Mouse (Mus musculus) spleen, postnatal 36 days (tissue): ENCODE data around the gene Prrg2.

Experiments
- DNase-seq, 2 experiments: peaks; one replicate each; pipeline ENCODE4 v3.0.0; 2022; ENCODE audit warnings: low spot score in 2 of 2, mixed read lengths in 1 of 2

Prrg2 gene

DNA sequence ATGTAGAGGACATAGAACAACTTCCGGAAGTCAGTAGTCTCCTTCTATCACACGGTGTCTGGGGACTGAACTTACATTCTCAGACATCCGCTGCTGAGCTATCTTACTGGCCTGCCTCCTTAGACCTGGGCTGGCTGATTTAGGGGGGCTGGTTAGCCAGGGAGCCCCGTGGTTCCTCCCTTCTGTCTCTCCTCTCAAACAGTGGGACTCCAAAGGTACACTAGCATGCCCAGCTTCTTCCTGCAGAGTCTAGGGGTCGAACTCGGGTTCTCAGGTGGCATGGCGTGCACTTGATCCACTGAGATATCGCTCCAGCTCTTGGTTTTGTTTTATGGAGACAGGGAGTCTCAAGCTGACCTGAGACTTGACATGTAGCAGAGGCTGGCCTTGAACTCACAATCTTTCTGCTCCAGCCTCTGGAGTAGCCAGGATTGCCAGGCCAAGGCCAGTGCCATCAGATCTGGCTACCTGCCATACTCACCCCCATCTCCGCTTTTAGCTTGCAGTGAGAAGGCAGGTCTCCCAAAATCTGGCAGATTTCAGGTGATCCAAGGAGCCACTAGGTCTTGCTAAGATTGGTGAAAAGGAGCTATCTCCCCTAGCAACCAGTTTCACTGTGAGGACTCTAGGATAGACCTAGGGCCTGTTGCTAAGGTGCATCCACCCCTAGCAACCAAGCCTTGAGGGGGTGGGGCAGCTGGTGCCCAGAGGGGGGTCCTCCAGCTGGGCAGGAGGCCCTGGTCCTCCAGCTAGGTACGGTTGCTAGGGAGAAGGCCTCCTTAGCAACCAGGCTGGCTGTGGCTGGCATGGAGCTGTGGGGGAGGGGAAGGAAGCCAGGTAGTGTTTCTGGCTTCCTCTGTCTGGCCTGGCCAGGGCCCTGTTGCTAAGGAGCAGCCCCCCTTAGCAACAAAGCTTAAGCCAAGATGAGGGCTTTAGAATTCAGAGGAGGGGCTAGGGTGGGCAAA is 3.6 kb downstream of the Prrg2 start:
- DNase-seq, result no peak

GRCm38 (mm10) chr7:45056972-45057348 is 5.5 kb downstream of the Prrg2 start:
- no peak for DNase-seq

GRCm38 (mm10) chr7:45056329-45056971 is 6.0 kb downstream of the Prrg2 start:
- DNase-seq, result no peak

- peak; percentile 98 for DNase-seq
Measured at GRCm38 (mm10) chr7:45053931-45054510, 8.5 kb downstream of the Prrg2 start.

- DNase-seq, result peak; percentile 83 to 86
Measured at GRCm38 (mm10) chr7:45053117-45053930, 9.2 kb downstream of the Prrg2 start.

DNA sequence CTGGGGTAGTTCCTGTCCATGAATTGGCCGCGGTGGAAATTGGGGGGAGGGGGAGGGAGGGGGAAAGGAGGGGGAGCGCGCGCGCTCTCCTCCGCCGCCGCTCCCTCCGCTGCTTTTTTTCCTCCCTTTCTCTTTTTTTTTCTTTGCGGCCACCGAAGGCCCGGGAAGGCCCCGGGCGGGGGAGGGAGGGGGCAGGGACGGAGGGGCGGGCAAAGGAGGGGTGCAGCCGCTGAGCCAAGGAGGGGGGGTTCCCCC is 9.7 kb downstream of the Prrg2 start, which contains the start of gene Prr12:
Gene Prr12 (minus strand): TSS at position 20 of the 255 bp plus-strand sequence.
- DNase-seq, result no peak

GRCm38 (mm10) chr7:45052181-45052861 is 10.2 kb downstream of the Prrg2 start:
- DNase-seq, result peak; percentile 37 to 46

- no peak for DNase-seq
Measured at GRCm38 (mm10) chr7:45051601-45051974, 10.9 kb downstream of the Prrg2 start.

DNA sequence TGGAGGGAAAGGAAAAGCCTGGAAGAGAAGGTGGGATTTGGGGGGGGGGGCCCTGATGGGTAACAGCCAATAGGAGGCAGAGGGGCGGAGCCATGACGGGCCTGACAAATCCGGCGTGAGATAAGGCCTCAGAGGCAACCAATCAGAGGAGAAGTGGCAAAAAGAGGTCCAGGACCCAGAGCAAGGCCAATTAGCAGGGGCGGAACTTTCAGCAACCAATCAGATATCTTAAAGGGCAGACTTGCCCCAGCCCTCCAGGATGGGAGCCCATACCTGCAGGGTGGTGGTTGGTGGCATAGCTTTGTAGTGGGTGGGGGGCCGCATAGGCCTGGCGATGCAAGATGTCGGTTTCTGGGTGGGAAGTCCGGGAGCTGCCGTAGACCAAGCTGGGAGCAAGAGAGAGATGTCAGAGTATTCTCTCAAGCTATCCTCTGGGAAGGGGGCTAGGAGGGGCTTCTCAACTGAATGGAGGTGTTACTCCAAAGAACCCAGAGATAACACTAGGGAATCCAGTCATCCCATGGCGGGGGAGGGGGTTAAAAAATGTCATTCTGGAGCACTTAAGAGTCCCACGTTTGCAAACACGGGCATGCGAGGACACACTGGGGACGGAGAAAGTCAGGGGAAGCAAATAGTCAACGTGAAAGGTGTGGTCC is 11.4 kb downstream of the Prrg2 start:
- peak; percentile 34 to 57 for DNase-seq

GRCm38 (mm10) chr7:45048923-45049657 is 13.4 kb downstream of the Prrg2 start:
- DNase-seq, result no peak

DNA sequence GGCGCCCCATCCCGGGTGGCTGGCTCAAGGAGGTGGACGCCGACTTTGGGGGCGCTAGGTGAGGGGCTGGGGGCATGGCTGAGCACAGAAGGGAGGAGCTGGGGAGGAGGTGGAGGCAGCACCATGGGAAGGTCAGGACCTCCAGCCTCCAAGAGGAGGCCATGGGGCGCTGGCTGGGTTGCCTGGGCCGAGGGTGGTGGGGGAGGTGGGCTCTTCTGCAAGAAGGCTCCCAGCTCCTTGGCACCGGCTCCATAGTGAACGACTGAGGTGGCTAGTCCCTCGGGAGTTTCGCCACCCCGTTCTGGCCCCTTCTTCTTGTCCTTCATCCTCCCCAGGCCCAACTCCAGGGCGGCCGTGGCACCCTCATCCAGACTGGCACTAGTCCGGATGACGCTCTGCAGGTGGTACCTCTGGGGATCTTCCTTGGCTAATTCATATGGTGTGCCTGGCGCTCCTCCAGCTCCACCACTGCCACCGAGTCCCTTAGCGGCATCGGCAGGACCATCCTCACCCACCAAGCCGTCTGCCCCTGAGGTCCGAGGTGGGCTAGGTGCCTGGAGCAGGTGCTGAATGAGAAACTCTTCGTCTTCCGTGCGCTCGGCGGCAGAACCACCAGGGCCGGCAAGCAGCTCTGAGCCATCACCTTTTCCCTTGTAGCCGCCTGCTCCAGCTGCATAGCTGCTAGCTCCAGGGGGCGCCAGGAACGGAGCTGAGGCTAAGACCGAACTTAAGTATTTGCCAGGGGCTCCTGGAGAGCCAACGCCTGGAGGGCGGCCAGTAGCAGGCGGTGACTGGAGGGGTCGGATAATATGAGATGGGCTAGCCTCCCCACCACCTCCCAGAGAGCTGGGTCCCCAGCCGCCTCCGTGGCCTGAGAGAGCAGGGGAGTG is 14.2 kb downstream of the Prrg2 start:
- DNase-seq, result no peak

DNA sequence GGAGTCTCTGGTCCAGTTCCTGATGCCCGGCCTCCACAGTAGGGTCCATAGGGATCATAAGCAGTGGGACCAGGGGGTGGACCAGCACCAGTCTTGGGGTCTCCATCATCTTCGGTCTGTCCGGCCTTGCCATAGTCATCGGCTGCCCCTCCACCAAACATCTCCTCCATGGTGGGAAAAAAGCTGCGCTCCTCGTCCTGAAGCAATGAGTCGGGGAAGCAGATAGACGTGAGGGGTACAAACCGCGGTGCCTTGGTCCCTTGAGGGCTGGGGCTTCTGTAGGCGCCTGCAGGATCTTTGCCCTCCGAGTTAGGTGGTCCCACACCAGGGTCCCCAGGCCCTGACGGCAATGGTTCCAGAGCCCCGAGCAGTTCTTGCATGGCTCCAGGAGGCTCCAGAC is 15.0 kb downstream of the Prrg2 start:
- DNase-seq, result no peak

DNA sequence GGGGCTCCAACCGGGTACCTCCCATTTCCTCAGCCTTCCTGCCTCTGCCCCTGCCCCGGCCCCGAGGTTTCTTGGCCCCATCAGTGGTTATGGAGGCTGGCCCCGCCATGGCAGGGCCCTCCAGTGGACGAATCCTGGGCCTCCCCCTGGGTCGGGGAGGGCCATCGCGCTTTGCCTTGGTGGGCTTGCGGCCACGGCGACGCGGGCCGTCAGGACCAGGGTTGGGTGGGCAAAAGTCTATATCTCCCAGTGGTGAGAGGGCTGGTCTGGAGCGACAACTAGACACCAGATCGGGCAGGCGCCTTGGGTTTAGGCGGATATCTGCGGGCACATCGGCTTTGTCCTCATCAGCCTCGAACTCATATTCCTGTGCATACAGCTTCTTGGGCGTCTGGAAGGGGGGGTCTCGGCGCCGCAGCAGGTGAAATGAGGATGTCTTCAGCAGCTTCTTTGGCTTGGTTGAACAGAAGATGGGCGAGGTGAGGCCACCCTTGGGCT is 15.6 kb downstream of the Prrg2 start:
- no peak for DNase-seq

- DNase-seq, result no peak
Measured at GRCm38 (mm10) chr7:45045741-45046140, 16.7 kb downstream of the Prrg2 start.

- no peak for DNase-seq
Measured at GRCm38 (mm10) chr7:45043307-45043706, 19.2 kb downstream of the Prrg2 start.

- DNase-seq, result no peak
Measured at GRCm38 (mm10) chr7:45040851-45041250, 21.6 kb downstream of the Prrg2 start.

- no peak for DNase-seq
Measured at GRCm38 (mm10) chr7:45038411-45038810, 24.1 kb downstream of the Prrg2 start.

- peak; percentile 57 to 58 for DNase-seq
Measured at GRCm38 (mm10) chr7:45037720-45038361, 24.6 kb downstream of the Prrg2 start.
